Mouse (Mus musculus): ENCODE measurements around the gene Cth. TPM values are rescaled to one million over a fixed set of nuclear protein-coding genes. Genes with fewer than 3 reads are reported as not detected.
A peak's percentile ranks its signal among the peaks of the same experiment; 100 is the strongest.

Cth gene
- total RNA-seq, 4 experiments from 2014 or later, result 18.2 to 33.6 (median 19.2) TPM

GRCm38 (mm10) chr3:157910262-157910661 is 14.6 kb downstream of the Cth start:
- no peak for DNase-seq

- no peak for DNase-seq
Measured at GRCm38 (mm10) chr3:157908166-157908565, 16.7 kb downstream of the Cth start.

GRCm38 (mm10) chr3:157901721-157902120 is 23.2 kb downstream of the Cth start:
- no peak for DNase-seq

GRCm38 (mm10) chr3:157899986-157900385 is 24.9 kb downstream of the Cth start:
- no peak for DNase-seq

GRCm38 (mm10) chr3:157897645-157898044 is 27.2 kb downstream of the Cth start:
- DNase-seq, result no peak

- DNase-seq, result no peak
Measured at GRCm38 (mm10) chr3:157891819-157892218, 33.1 kb downstream of the Cth start.

- DNase-seq, result peak; percentile 21
Measured at GRCm38 (mm10) chr3:157884081-157884643, 40.7 kb downstream of the Cth start.

- DNase-seq, result no peak
Measured at GRCm38 (mm10) chr3:157883085-157883484, 41.8 kb downstream of the Cth start.

- peak; percentile 67 for DNase-seq
Measured at GRCm38 (mm10) chr3:157881992-157882391, 42.9 kb downstream of the Cth start.

- DNase-seq, result no peak
Measured at GRCm38 (mm10) chr3:157880983-157881382, 43.9 kb downstream of the Cth start.

- no peak for DNase-seq
Measured at GRCm38 (mm10) chr3:157877847-157878246, 47.0 kb downstream of the Cth start.

GRCm38 (mm10) chr3:157876439-157877156 is 48.3 kb downstream of the Cth start:
- no peak for DNase-seq

GRCm38 (mm10) chr3:157872897-157873296 is 52.0 kb downstream of the Cth start:
- no peak for DNase-seq

GRCm38 (mm10) chr3:157867836-157868235 is 57.0 kb downstream of the Cth start:
- DNase-seq, result no peak

GRCm38 (mm10) chr3:157866251-157866650 is 58.6 kb downstream of the Cth start:
- DNase-seq, result no peak

GRCm38 (mm10) chr3:157865848-157866247 is 59.0 kb downstream of the Cth start:
- DNase-seq, result no peak

GRCm38 (mm10) chr3:157865431-157865830 is 59.4 kb downstream of the Cth start:
- DNase-seq, result no peak

- no peak for DNase-seq
Measured at GRCm38 (mm10) chr3:157852806-157853205, 72.1 kb downstream of the Cth start.

- peak; percentile 29 for DNase-seq
Measured at GRCm38 (mm10) chr3:157848503-157848902, 76.4 kb downstream of the Cth start.

- no peak for DNase-seq
Measured at GRCm38 (mm10) chr3:157847338-157848284, 77.3 kb downstream of the Cth start.
